Comparison of ENCODE assay signal across 22 mouse cellular contexts in the genomic region with DNA sequence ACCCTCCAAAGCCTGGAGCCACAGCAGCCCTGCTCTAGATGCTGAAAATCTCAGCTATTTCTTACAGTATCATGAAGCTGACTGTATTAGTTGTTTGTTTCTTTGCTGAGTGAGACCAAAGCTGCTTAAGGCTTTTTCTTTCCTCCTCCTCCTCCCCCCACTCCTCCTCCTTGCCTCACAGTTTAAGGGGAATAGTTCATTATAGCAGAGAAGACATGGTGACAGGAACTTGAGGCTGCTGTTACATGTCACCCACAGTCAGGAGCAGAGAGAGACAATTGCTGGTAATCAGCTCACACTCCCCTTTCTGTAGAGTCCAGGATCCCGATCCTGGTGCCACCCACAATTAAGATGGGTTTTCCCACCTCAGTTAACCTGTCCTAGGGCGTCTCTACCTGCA. TPM values are rescaled to one million over a fixed set of nuclear protein-coding genes. Genes with fewer than 3 reads are reported as not detected.
DNase-seq lines count a peak whose midpoint lies in the region; ATAC-seq and TF ChIP-seq lines count a peak whose summit lies in the region.
"Had no signal": no experiment of that assay in that cellular context is flagged by ENCODE, and none has a peak within 500 bp of the region (broad histone marks: within the 10 kb centered on the region; RNA-seq: fewer than 3 reads in every experiment).

No protein-coding gene starts in this region.

- no peak overlapping the region for H3K9ac ChIP-seq in lung, embryonic 14.5 days
- no peak overlapping the region for H3K9ac ChIP-seq in hindbrain, embryonic 14.5 days
- no peak overlapping the region for H3K9ac ChIP-seq in hindbrain, postnatal 0 days (replicated peaks; ENCODE audit: low read length)
- H3K9ac ChIP-seq: kidney, embryonic 15.5 days; liver, postnatal 0 days had no signal

- no peaks in the 10 kb centered on the region for H3K9me3 ChIP-seq in lung, embryonic 14.5 days (ENCODE audit: low read depth, low read length)
- no peaks in the 10 kb centered on the region for H3K9me3 ChIP-seq in hindbrain, embryonic 14.5 days (ENCODE audit: control insufficient read depth, low read length)
- no peaks in the 10 kb centered on the region for H3K9me3 ChIP-seq in hindbrain, postnatal 0 days (ENCODE audit: low read length)
- H3K9me3 ChIP-seq: embryonic facial prominence, embryonic 10.5 days; G1E; kidney, embryonic 15.5 days; limb, embryonic 10.5 days had no signal

- peaks cover 13% of the 10 kb centered on the region; the same call in 1 of the 2 replicates for H3K4me1 ChIP-seq in lung, embryonic 14.5 days (ENCODE audit: insufficient read depth)
- H3K4me1 ChIP-seq in lung, adult 2 months (ENCODE audit: control insufficient read depth, insufficient read depth, low read length) = peaks cover 2% of the 10 kb centered on the region; the same call in 1 of the 2 replicates
- H3K4me1 ChIP-seq in hindbrain, embryonic 14.5 days (replicated peaks; ENCODE audit: control insufficient read depth, insufficient read depth, low read length) = peaks cover 28% of the 10 kb centered on the region
- H3K4me1 ChIP-seq in hindbrain, postnatal 0 days (ENCODE audit: insufficient read depth, low read length) = peaks cover 10% of the 10 kb centered on the region

- 37% methylated on average over 2 of the region's 2 CpGs for WGBS in lung, embryonic 14.5 days
- 65% methylated on average over 2 of the region's 2 CpGs for WGBS in lung, adult 2 months
- 58% methylated on average over 2 of the region's 2 CpGs for WGBS in hindbrain, embryonic 14.5 days
- 57% methylated on average over 2 of the region's 2 CpGs for WGBS in hindbrain, postnatal 0 days

- no peak overlapping the region for H3K4me3 ChIP-seq in lung, embryonic 14.5 days (ENCODE audit: low read depth, low read length)
- H3K4me3 ChIP-seq in lung, adult 2 months (replicated peaks; ENCODE audit: extremely low read depth, low read depth, low read length) = no peak overlapping the region
- no peak overlapping the region for H3K4me3 ChIP-seq in hindbrain, embryonic 14.5 days (replicated peaks; ENCODE audit: low read length)
- H3K4me3 ChIP-seq in hindbrain, postnatal 0 days (ENCODE audit: low read length) = no peak overlapping the region
- H3K4me3 ChIP-seq: embryonic facial prominence, embryonic 10.5 days; heart, adult 2 months; kidney, embryonic 15.5 days; limb, embryonic 10.5 days had no signal

- H3K27me3 ChIP-seq in lung, embryonic 14.5 days (ENCODE audit: insufficient read depth, low read length) = no peaks in the 10 kb centered on the region
- H3K27me3 ChIP-seq in hindbrain, embryonic 14.5 days (ENCODE audit: control insufficient read depth, insufficient read depth, low read length) = no peaks in the 10 kb centered on the region
- no peaks in the 10 kb centered on the region for H3K27me3 ChIP-seq in hindbrain, postnatal 0 days (ENCODE audit: insufficient read depth, low read length)
- H3K27me3 ChIP-seq: kidney, embryonic 15.5 days had no signal

- DNase-seq in lung, embryonic 14.5 days = peak; percentile 86
- DNase-seq in lung, adult 2 months = no peak
- no peak for DNase-seq in hindbrain, embryonic 14.5 days (ENCODE audit: low spot score)
- no peak for DNase-seq in hindbrain, postnatal 0 days (ENCODE audit: low spot score)
- peak; percentile 22 to 30 for DNase-seq in lung, postnatal 4 days
- no peak for DNase-seq in right cerebral cortex, postnatal 10 days (ENCODE audit: low spot score in 2 of 2)
- no peak for DNase-seq in adrenal gland, postnatal 36 days
- DNase-seq: adrenal gland, postnatal 25 days; cerebellum, adult 18-20 months; gastrocnemius, postnatal 10 days; heart, adult 2 months; kidney, postnatal 4 days; liver, postnatal 0 days had no signal

- H3K4me2 ChIP-seq in lung, embryonic 14.5 days = no peak overlapping the region; the same call in 1 of the 2 replicates
- peak overlapping the region; percentile 34; the same call in 1 of the 2 replicates for H3K4me2 ChIP-seq in hindbrain, embryonic 14.5 days (replicated peaks)
- no peak overlapping the region for H3K4me2 ChIP-seq in hindbrain, postnatal 0 days (ENCODE audit: low read depth, low read length)

- peak overlapping the region; percentile 84 for H3K27ac ChIP-seq in lung, embryonic 14.5 days (ENCODE audit: low read depth)
- H3K27ac ChIP-seq in hindbrain, embryonic 14.5 days = peak overlapping the region; percentile 87
- H3K27ac ChIP-seq in hindbrain, postnatal 0 days = peak overlapping the region; percentile 76
- H3K27ac ChIP-seq: embryonic facial prominence, embryonic 10.5 days; heart, adult 2 months had no signal

- no peak for TF ChIP-seq POLR2A in lung, adult 2 months (IDR thresholded peaks at IDR 0.05; ENCODE audit: borderline replicate concordance, extremely low read depth, low read depth, low read length)

- peak; percentile 83 for ATAC-seq in lung, embryonic 14.5 days (ENCODE audit: insufficient read depth)
- no peak; the same call in 1 of the 2 replicates for ATAC-seq in hindbrain, embryonic 14.5 days (ENCODE audit: low FRiP score)
- peak; percentile 18; the same call in 1 of the 2 replicates for ATAC-seq in hindbrain, postnatal 0 days
- no peak for ATAC-seq in erythroblast, adult 5-6 weeks (replicated peaks; ENCODE audit: low FRiP score, poor library complexity, severe bottlenecking)
- ATAC-seq: intestine, postnatal 0 days; liver, postnatal 0 days had no signal

- no peaks in the 10 kb centered on the region for H3K36me3 ChIP-seq in lung, embryonic 14.5 days (ENCODE audit: insufficient read depth)
- H3K36me3 ChIP-seq in hindbrain, embryonic 14.5 days (replicated peaks; ENCODE audit: control insufficient read depth, insufficient read depth) = no peaks in the 10 kb centered on the region
- H3K36me3 ChIP-seq in hindbrain, postnatal 0 days (ENCODE audit: insufficient read depth, low read length) = no peaks in the 10 kb centered on the region
- H3K36me3 ChIP-seq: embryonic facial prominence, embryonic 10.5 days; G1E; kidney, embryonic 15.5 days; limb, embryonic 10.5 days had no signal

- TF ChIP-seq CTCF in lung, embryonic 14.5 days (IDR thresholded peaks at IDR 0.05; ENCODE audit: low read depth) = no peak
- TF ChIP-seq CTCF in lung, adult 2 months (IDR thresholded peaks at IDR 0.05; ENCODE audit: insufficient read depth, low read length) = no peak
- no peak for TF ChIP-seq CTCF in hindbrain, postnatal 0 days (IDR thresholded peaks at IDR 0.05; ENCODE audit: low read depth)

RNA-seq across cellular contexts. Expression of a gene that starts 38.1 kb away (rescaled TPM):
- 0.42 and 0.46 TPM in 2 replicates for polyA plus RNA-seq in lung, embryonic 14.5 days (2014; fragmentation: Nextera tagmentation; extraction: Ambion mirVana)
- polyA plus RNA-seq in lung, adult 2 months (2012; rRNA removed) = 1.0 and 1.4 TPM in 2 replicates
- polyA plus RNA-seq in hindbrain, embryonic 14.5 days (2014; fragmentation: Nextera tagmentation; extraction: Ambion mirVana) = 3.4 and 5.4 TPM in 2 replicates
- 5.9 and 11.1 TPM in 2 replicates for total RNA-seq in hindbrain, postnatal 0 days (2014; rRNA removed)
- polyA plus RNA-seq in hindbrain, postnatal 0 days (2015; fragmentation: Nextera tagmentation; extraction: Ambion mirVana) = 7.0 and 7.8 TPM in 2 replicates
- under 1 TPM; 0.33 to 0.53 TPM for total RNA-seq in adrenal gland, postnatal 36 days (2021)
- total RNA-seq in erythroblast, adult 5-6 weeks (2015; ENCODE audit: low replicate concordance) = not detected in 2 replicates
- total RNA-seq in erythroblast, adult 5-6 weeks (2017; ENCODE audit: low replicate concordance) = not detected in 2 replicates
- total RNA-seq: heart, adult 2 months; hematopoietic stem cell, adult 5-6 weeks; liver, adult 2 months had no signal
- polyA plus RNA-seq: G1E; heart, adult 2 months; heart, embryonic 14.5 days; liver, adult 2 months had no signal

Comparison
In these comparisons a context has a peak if more than half of its experiments do, and no peak if none do; other contexts are left out.
1. ATAC-seq: peak in lung, embryonic 14.5 days (single experiment) and hindbrain, postnatal 0 days (single experiment); none in hindbrain, embryonic 14.5 days (single experiment) and erythroblast, adult 5-6 weeks (single experiment).
2. DNase-seq: peak in lung, embryonic 14.5 days (single experiment) and lung, postnatal 4 days (2 of 2); none in lung, adult 2 months (single experiment), hindbrain, embryonic 14.5 days (single experiment), hindbrain, postnatal 0 days (single experiment), right cerebral cortex, postnatal 10 days (0 of 2) and adrenal gland, postnatal 36 days (0 of 2).
3. Peak in every context shown above with its lines, with median percentiles within 50 percentile points of each other: H3K27ac ChIP-seq.